Mouse (Mus musculus): ENCODE measurements around the gene Pgk1. TPM values are rescaled to one million over a fixed set of nuclear protein-coding genes. Genes with fewer than 3 reads are reported as not detected.
"Not testable (repeated sequence)": the region's sequence is repeated elsewhere in the genome, so short reads cannot be mapped to it uniquely, and the experiment has no call there.

The Pgk1 gene
- polyA plus RNA-seq, 1 experiment: 1,097 TPM

- H3ac ChIP-seq (ENCODE audit: control insufficient read depth, insufficient read length): no peak overlapping the region
- H3K4me3 ChIP-seq: peak overlapping the region; percentile 80
- peaks cover 36% of the 10 kb centered on the region for H3K79me2 ChIP-seq (ENCODE audit: control insufficient read depth, insufficient read depth)
- H3K36me3 ChIP-seq (ENCODE audit: control insufficient read depth, insufficient read depth): peaks cover 5% of the 10 kb centered on the region
- H3K27me3 ChIP-seq (ENCODE audit: control insufficient read depth, insufficient read depth, insufficient read length): no peaks in the 10 kb centered on the region
- TF ChIP-seq USF1 (IDR thresholded peaks at IDR 0.05; ENCODE audit: low read depth): peak; percentile 85
- no peak for TF ChIP-seq REST (IDR thresholded peaks at IDR 0.05; ENCODE audit: insufficient read depth, insufficient read length)
- peak overlapping the region; percentile 98 for H3K4me2 ChIP-seq (ENCODE audit: low read depth)
Observed at GRCm38 (mm10) chrX:106185706-106186105, 1.2 kb upstream of the Pgk1 start.

DNA sequence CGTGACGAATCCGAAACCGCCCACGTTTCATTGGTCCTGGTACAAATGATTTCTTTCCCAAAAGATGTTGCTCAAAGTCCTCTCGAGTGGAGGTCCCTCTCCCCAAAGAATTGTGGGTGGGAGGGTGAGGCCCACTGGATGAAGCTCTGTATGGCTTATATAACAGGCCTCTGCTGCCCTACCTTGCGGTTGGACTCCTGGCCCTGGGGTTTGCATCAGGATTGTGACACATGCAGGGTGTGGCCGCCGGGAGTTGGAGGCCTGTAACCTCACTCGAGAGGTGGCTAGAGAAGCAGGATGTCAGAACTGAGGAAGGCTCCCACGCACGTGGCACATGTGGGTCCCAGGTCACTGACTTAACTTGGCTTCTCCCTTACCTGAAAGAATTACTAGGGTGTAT is 837 bp downstream of the Pgk1 start:
- peak overlapping the region; percentile 80 for H3K4me3 ChIP-seq
- peak overlapping the region; percentile 57 for H3ac ChIP-seq (ENCODE audit: control insufficient read depth, insufficient read length)
- peaks cover 56% of the 10 kb centered on the region for H3K79me2 ChIP-seq (ENCODE audit: control insufficient read depth, insufficient read depth)
- H3K4me2 ChIP-seq (ENCODE audit: low read depth): peak overlapping the region; percentile 86
- no peaks in the 10 kb centered on the region for H3K27me3 ChIP-seq (ENCODE audit: control insufficient read depth, insufficient read depth, insufficient read length)
- TF ChIP-seq MAX (IDR thresholded peaks at IDR 0.05; ENCODE audit: low read depth): no peak
- no peak for TF ChIP-seq TCF12 (IDR thresholded peaks at IDR 0.05; ENCODE audit: insufficient read depth, poor library complexity, severe bottlenecking)
- no peak for TF ChIP-seq USF1 (IDR thresholded peaks at IDR 0.05; ENCODE audit: low read depth)
- TF ChIP-seq REST (IDR thresholded peaks at IDR 0.05; ENCODE audit: insufficient read depth, insufficient read length): no peak
- no peak for TF ChIP-seq CEBPB (IDR thresholded peaks at IDR 0.05; ENCODE audit: insufficient read depth, poor library complexity, severe bottlenecking)
- no peak for TF ChIP-seq TCF3 (IDR thresholded peaks at IDR 0.05; ENCODE audit: insufficient read length, low read depth)
- TF ChIP-seq POLR2A (IDR thresholded peaks at IDR 0.05; ENCODE audit: insufficient read length, low read depth): no peak
- TF ChIP-seq SRF (IDR thresholded peaks at IDR 0.05; ENCODE audit: control insufficient read depth, insufficient read length, low read depth): no peak
- TF ChIP-seq MYOD1 (IDR thresholded peaks at IDR 0.05; ENCODE audit: control insufficient read depth in 1 of 3, insufficient read length in 2 of 3, low read depth in 2 of 3): no peak
- no peak for TF ChIP-seq E2F4 (IDR thresholded peaks at IDR 0.05; ENCODE audit: insufficient read depth)
- TF ChIP-seq POLR2AphosphoS2 (IDR thresholded peaks at IDR 0.05; ENCODE audit: insufficient read length, low read depth): no peak
- no peak for TF ChIP-seq MYOG (IDR thresholded peaks at IDR 0.05; ENCODE audit: control insufficient read depth in 1 of 3, insufficient read depth in 1 of 3, insufficient read length in 2 of 3, low read depth in 2 of 3)
- H3K36me3 ChIP-seq (ENCODE audit: control insufficient read depth, insufficient read depth): peaks cover 5% of the 10 kb centered on the region

- Histone ChIP-seq H3K27me3 (ENCODE audit: control insufficient read depth, insufficient read depth, insufficient read length) (no peaks in the 10 kb centered on the region), H3ac (ENCODE audit: control insufficient read depth, insufficient read length) (no peak overlapping the region), H3K4me3 (peak overlapping the region; percentile 80), H3K36me3 (ENCODE audit: control insufficient read depth, insufficient read depth) (peaks cover 12% of the 10 kb centered on the region), H3K79me2 (ENCODE audit: control insufficient read depth, insufficient read depth) (peaks cover 65% of the 10 kb centered on the region), H3K4me2 (ENCODE audit: low read depth) (peak overlapping the region; percentile 86)
- no peak for TF ChIP-seq REST (IDR thresholded peaks at IDR 0.05; ENCODE audit: insufficient read depth, insufficient read length)
- TF ChIP-seq TCF3 (IDR thresholded peaks at IDR 0.05; ENCODE audit: insufficient read length, low read depth): no peak
- TF ChIP-seq MYOD1 (IDR thresholded peaks at IDR 0.05; ENCODE audit: control insufficient read depth in 1 of 3, insufficient read length in 2 of 3, low read depth in 2 of 3): no peak
- no peak for TF ChIP-seq USF1 (IDR thresholded peaks at IDR 0.05; ENCODE audit: low read depth)
- TF ChIP-seq CEBPB (IDR thresholded peaks at IDR 0.05; ENCODE audit: insufficient read depth, poor library complexity, severe bottlenecking): no peak
- no peak for TF ChIP-seq POLR2AphosphoS2 (IDR thresholded peaks at IDR 0.05; ENCODE audit: insufficient read length, low read depth)
- TF ChIP-seq POLR2A (IDR thresholded peaks at IDR 0.05; ENCODE audit: insufficient read length, low read depth): no peak
- no peak for TF ChIP-seq MYOG (IDR thresholded peaks at IDR 0.05; ENCODE audit: control insufficient read depth in 1 of 3, insufficient read depth in 1 of 3, insufficient read length in 2 of 3, low read depth in 2 of 3)
Observed at GRCm38 (mm10) chrX:106189356-106189755, 2.5 kb downstream of the Pgk1 start.

DNA sequence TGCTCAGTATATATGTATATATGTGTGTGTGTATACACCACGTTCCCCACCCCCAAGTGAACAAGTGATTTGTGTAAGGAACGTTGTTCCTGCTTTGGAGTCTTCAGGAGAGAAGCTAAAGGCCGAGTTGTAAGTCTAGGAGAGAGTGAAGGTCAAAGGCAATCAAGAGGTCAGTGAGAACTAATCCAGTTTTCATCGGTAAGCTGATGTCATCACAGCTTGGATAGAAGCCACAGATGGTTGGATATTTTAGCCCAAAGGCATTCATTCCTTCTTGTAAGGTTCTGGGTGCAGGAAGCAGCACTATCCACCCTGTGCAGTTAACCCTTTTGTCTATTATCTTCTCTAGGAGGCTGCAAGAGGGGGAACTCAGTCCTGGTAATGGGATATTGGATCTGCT is 3.2 kb downstream of the Pgk1 start:
- no peaks in the 10 kb centered on the region for H3K27me3 ChIP-seq (ENCODE audit: control insufficient read depth, insufficient read depth, insufficient read length)
- H3K4me2 ChIP-seq (ENCODE audit: low read depth): peak overlapping the region; percentile 86
- peaks cover 12% of the 10 kb centered on the region for H3K36me3 ChIP-seq (ENCODE audit: control insufficient read depth, insufficient read depth)
- peak overlapping the region; percentile 80 for H3K4me3 ChIP-seq
- H3ac ChIP-seq (ENCODE audit: control insufficient read depth, insufficient read length): no peak overlapping the region
- H3K79me2 ChIP-seq (ENCODE audit: control insufficient read depth, insufficient read depth): peaks cover 67% of the 10 kb centered on the region
- TF ChIP-seq MAX (IDR thresholded peaks at IDR 0.05; ENCODE audit: low read depth): no peak
- TF ChIP-seq REST (IDR thresholded peaks at IDR 0.05; ENCODE audit: insufficient read depth, insufficient read length): no peak
- TF ChIP-seq POLR2A (IDR thresholded peaks at IDR 0.05; ENCODE audit: insufficient read length, low read depth): no peak
- TF ChIP-seq TCF12 (IDR thresholded peaks at IDR 0.05; ENCODE audit: insufficient read depth, poor library complexity, severe bottlenecking): no peak
- no peak for TF ChIP-seq MYOG (IDR thresholded peaks at IDR 0.05; ENCODE audit: control insufficient read depth in 1 of 3, insufficient read depth in 1 of 3, insufficient read length in 2 of 3, low read depth in 2 of 3)
- TF ChIP-seq SRF (IDR thresholded peaks at IDR 0.05; ENCODE audit: control insufficient read depth, insufficient read length, low read depth): no peak
- no peak for TF ChIP-seq USF1 (IDR thresholded peaks at IDR 0.05; ENCODE audit: low read depth)
- TF ChIP-seq E2F4 (IDR thresholded peaks at IDR 0.05; ENCODE audit: insufficient read depth): no peak
- TF ChIP-seq CEBPB (IDR thresholded peaks at IDR 0.05; ENCODE audit: insufficient read depth, poor library complexity, severe bottlenecking): no peak
- no peak for TF ChIP-seq POLR2AphosphoS2 (IDR thresholded peaks at IDR 0.05; ENCODE audit: insufficient read length, low read depth)
- TF ChIP-seq TCF3 (IDR thresholded peaks at IDR 0.05; ENCODE audit: insufficient read length, low read depth): no peak

- Histone ChIP-seq H3K36me3 (ENCODE audit: control insufficient read depth, insufficient read depth) (peaks cover 32% of the 10 kb centered on the region), H3K79me2 (ENCODE audit: control insufficient read depth, insufficient read depth) (peaks cover 57% of the 10 kb centered on the region)
- not testable (repeated sequence) for H3K4me2 ChIP-seq (ENCODE audit: low read depth); H3ac ChIP-seq (ENCODE audit: control insufficient read depth, insufficient read length); H3K4me3 ChIP-seq; H3K27me3 ChIP-seq (ENCODE audit: control insufficient read depth, insufficient read depth, insufficient read length)
Observed at GRCm38 (mm10) chrX:106194361-106194760, 7.5 kb downstream of the Pgk1 start.

All from myocyte (in vitro differentiated cells).